Mouse (Mus musculus): ENCODE measurements at regions not wholly inside any gene's neighbourhood (a gene's known extent, or its start where the extent isn't known, plus 50 kb on each side); places are given as distances from the start of the nearest gene placed in this dataset.

GRCm38 (mm10) chr1:15007663-15008344 is 1085.3 kb downstream of the 4930444P10Rik start:
- Histone ChIP-seq H3K9me3 (ENCODE audit: control insufficient read depth, insufficient read depth, low read depth, low read length) (no peaks in the 10 kb centered on the region), H3K4me3 (ENCODE audit: insufficient read depth in 1 of 2, low read depth in 1 of 2, low read length in 2 of 2, poor library complexity in 1 of 2, severe bottlenecking in 1 of 2) (no peak overlapping the region), H3K36me3 (ENCODE audit: control insufficient read depth, insufficient read depth, low read length, poor library complexity, severe bottlenecking) (no peaks in the 10 kb centered on the region), H3K27ac (ENCODE audit: insufficient read depth, low read depth, low read length, poor library complexity, severe bottlenecking) (no peak overlapping the region), H3K4me1 (ENCODE audit: control insufficient read depth in 2 of 2, insufficient read depth in 2 of 2, low read length in 2 of 2, poor library complexity in 1 of 2) (no peaks in the 10 kb centered on the region), H3K9ac (ENCODE audit: insufficient read depth, low read depth, low read length, poor library complexity, severe bottlenecking) (no peak overlapping the region)
- peak; percentile 37 for DNase-seq (ENCODE audit: low read depth, low spot score)
- in situ Hi-C loops (cut with MboI; ENCODE audit: low sequenced_read_pairs in 2 of 2, unreplicated experiment in 2 of 2) = loop anchor here in 1 of 2 experiments (25.0 kb wide), 1 partner anchor 604 kb away; no protein-coding TSS in a partner anchor
- no peak for TF ChIP-seq CHD2 (IDR thresholded peaks at IDR 0.05; ENCODE audit: low read depth, low read length)
- no peak for TF ChIP-seq HCFC1 (IDR thresholded peaks at IDR 0.05; ENCODE audit: borderline replicate concordance, insufficient read depth, low read length)
- peak; percentile 81; the same call in 1 of the 2 replicates for TF ChIP-seq ZC3H11A (IDR thresholded peaks at IDR 0.05; ENCODE audit: borderline replicate concordance, low read depth, low read length)

GRCm38 (mm10) chr1:14995348-14995747 is 1097.8 kb downstream of the 4930444P10Rik start:
- H3K36me3 ChIP-seq (ENCODE audit: control insufficient read depth, insufficient read depth, low read length, poor library complexity, severe bottlenecking) = no peaks in the 10 kb centered on the region
- no peak overlapping the region for H3K27ac ChIP-seq (ENCODE audit: insufficient read depth, low read depth, low read length, poor library complexity, severe bottlenecking)
- no peak for TF ChIP-seq ZNF384 (IDR thresholded peaks at IDR 0.05; ENCODE audit: low read depth, low read length)
- TF ChIP-seq ZC3H11A (IDR thresholded peaks at IDR 0.05; ENCODE audit: borderline replicate concordance, low read depth, low read length) = no peak
- no peak for TF ChIP-seq HCFC1 (IDR thresholded peaks at IDR 0.05; ENCODE audit: borderline replicate concordance, insufficient read depth, low read length)
- TF ChIP-seq CHD2 (IDR thresholded peaks at IDR 0.05; ENCODE audit: low read depth, low read length) = no peak
- no peak for TF ChIP-seq MAFK (IDR thresholded peaks at IDR 0.05; ENCODE audit: insufficient read depth, low read depth, low read length)
- in situ Hi-C loops (cut with MboI; ENCODE audit: low sequenced_read_pairs in 2 of 2, unreplicated experiment in 2 of 2) = no loop called here
- H3K9ac ChIP-seq (ENCODE audit: insufficient read depth, low read depth, low read length, poor library complexity, severe bottlenecking) = no peak overlapping the region
- no peaks in the 10 kb centered on the region for H3K9me3 ChIP-seq (ENCODE audit: control insufficient read depth, insufficient read depth, low read depth, low read length)
- no peaks in the 10 kb centered on the region for H3K4me1 ChIP-seq (ENCODE audit: control insufficient read depth in 2 of 2, insufficient read depth in 2 of 2, low read length in 2 of 2, poor library complexity in 1 of 2)
- no peak overlapping the region for H3K4me3 ChIP-seq (ENCODE audit: insufficient read depth in 1 of 2, low read depth in 1 of 2, low read length in 2 of 2, poor library complexity in 1 of 2, severe bottlenecking in 1 of 2)
- DNase-seq (ENCODE audit: low read depth, low spot score) = no peak

GRCm38 (mm10) chr1:14980093-14980711 is 1112.9 kb downstream of the 4930444P10Rik start:
- TF ChIP-seq HCFC1 (IDR thresholded peaks at IDR 0.05; ENCODE audit: borderline replicate concordance, insufficient read depth, low read length) = no peak
- TF ChIP-seq ZC3H11A (IDR thresholded peaks at IDR 0.05; ENCODE audit: borderline replicate concordance, low read depth, low read length) = peak; percentile 52; the same call in 1 of the 2 replicates
- H3K27ac ChIP-seq (ENCODE audit: insufficient read depth, low read depth, low read length, poor library complexity, severe bottlenecking) = no peak overlapping the region
- no peaks in the 10 kb centered on the region for H3K36me3 ChIP-seq (ENCODE audit: control insufficient read depth, insufficient read depth, low read length, poor library complexity, severe bottlenecking)
- H3K4me3 ChIP-seq (ENCODE audit: insufficient read depth in 1 of 2, low read depth in 1 of 2, low read length in 2 of 2, poor library complexity in 1 of 2, severe bottlenecking in 1 of 2) = no peak overlapping the region
- no peaks in the 10 kb centered on the region for H3K4me1 ChIP-seq (ENCODE audit: control insufficient read depth in 2 of 2, insufficient read depth in 2 of 2, low read length in 2 of 2, poor library complexity in 1 of 2)
- H3K9me3 ChIP-seq (ENCODE audit: control insufficient read depth, insufficient read depth, low read depth, low read length) = no peaks in the 10 kb centered on the region
- in situ Hi-C loops (cut with MboI; ENCODE audit: low sequenced_read_pairs in 2 of 2, unreplicated experiment in 2 of 2) = no loop called here
- DNase-seq (ENCODE audit: low read depth, low spot score) = peak; percentile 12
- H3K9ac ChIP-seq (ENCODE audit: insufficient read depth, low read depth, low read length, poor library complexity, severe bottlenecking) = no peak overlapping the region
